Mouse (Mus musculus) CH12.LX (cell line): ENCODE results near the gene Ext2. TPM values are rescaled to one million over a fixed set of nuclear protein-coding genes. Genes with fewer than 3 reads are reported as not detected.

ENCODE experiments used
- DNase-seq: peaks from one replicate; pipeline ENCODE4 v3.0.0-alpha.2; 2013; ENCODE audit errors: extremely low read depth
- H3K27ac ChIP-seq: 2 replicates; pipeline ENCODE4 v1.5.1; 2012; ENCODE audit warnings: low read depth, mild to moderate bottlenecking, control low read depth, moderate library complexity; ENCODE audit not compliant: insufficient read depth
- H3K27me3 ChIP-seq: replicated peaks from 2 replicates; pipeline ENCODE3; 2012; ENCODE audit warnings: inconsistent platforms
- H3K36me3 ChIP-seq, 2 experiments: replicated peaks in 1 of 2; 2 replicates each; pipeline versions ENCODE3 to v1.6.1; 2012; ENCODE audit warnings: inconsistent platforms in 1 of 2, low read length in 1 of 2, mild to moderate bottlenecking in 1 of 2, mixed read lengths in 1 of 2, moderate library complexity in 1 of 2; ENCODE audit not compliant: control insufficient read depth in 1 of 2, insufficient read depth in 1 of 2
- H3K4me1 ChIP-seq, 2 experiments: 2 replicates each; pipeline ENCODE4 v1.6.1; 2012; ENCODE audit warnings: inconsistent platforms in 1 of 2, moderate library complexity in 1 of 2; ENCODE audit not compliant: insufficient read depth in 2 of 2, control insufficient read depth in 1 of 2
- H3K4me2 ChIP-seq: 2 replicates; pipeline ENCODE4 v1.6.1; 2012; ENCODE audit warnings: low read depth, mild to moderate bottlenecking, control low read depth; ENCODE audit not compliant: poor library complexity, insufficient read depth, severe bottlenecking
- H3K4me3 ChIP-seq, 3 experiments: fragments of 150-350 bp in 1 of 3; sonication (generic) in 1 of 3; replicated peaks in 1 of 3; 2 replicates each; pipeline versions ENCODE3 to v1.5.1; 2011 to 2012; ENCODE audit warnings: low read depth in 2 of 3, low read length in 2 of 3, mild to moderate bottlenecking in 2 of 3, moderate library complexity in 2 of 3, control low read depth in 1 of 3, improper control_type of control experiment in 1 of 3, inconsistent platforms in 1 of 3, mixed read lengths in 1 of 3; ENCODE audit not compliant: poor library complexity in 1 of 3
- H3K79me2 ChIP-seq: replicated peaks from 2 replicates; pipeline ENCODE4 v1.6.1; 2012; ENCODE audit warnings: mild to moderate bottlenecking, moderate library complexity; ENCODE audit not compliant: control insufficient read depth, poor library complexity, insufficient read depth, severe bottlenecking; ENCODE audit errors: extremely low read depth
- H3K9ac ChIP-seq: 2 replicates; pipeline ENCODE4 v1.6.1; 2012; ENCODE audit warnings: low read depth, mild to moderate bottlenecking, control low read depth, moderate library complexity; ENCODE audit not compliant: insufficient read depth
- H3K9me3 ChIP-seq: replicated peaks from 2 replicates; pipeline ENCODE3; 2012; ENCODE audit warnings: low read length, inconsistent platforms, mixed read lengths
- BHLHE40 ChIP-seq: IDR thresholded peaks from 2 replicates; pipeline ENCODE4 v1.6.1; 2011; ENCODE audit warnings: mild to moderate bottlenecking, low read depth, low read length, improper control_type of control experiment
- CHD1 ChIP-seq: IDR thresholded peaks from 2 replicates; pipeline ENCODE4 v1.6.1; 2012; ENCODE audit warnings: low read depth, low read length, improper control_type of control experiment, inconsistent platforms
- CHD2 ChIP-seq: IDR thresholded peaks from 2 replicates; pipeline ENCODE4 v1.6.1; 2011; ENCODE audit warnings: low read length, improper control_type of control experiment
- CTCF ChIP-seq, 2 experiments: IDR thresholded peaks in 1 of 2; conservative IDR thresholded peaks in 1 of 2; 2 replicates each; pipeline ENCODE4 v1.5.1; 2011 to 2012; ENCODE audit warnings: low read depth in 2 of 2, low read length in 2 of 2, improper control_type of control experiment in 1 of 2, inconsistent platforms in 1 of 2, mild to moderate bottlenecking in 1 of 2, moderate library complexity in 1 of 2
- E2F4 ChIP-seq: IDR thresholded peaks from 2 replicates; pipeline ENCODE4 v1.6.1; 2011; ENCODE audit warnings: low read depth, low read length, improper control_type of control experiment; ENCODE audit not compliant: insufficient replicate concordance
- ELF1 ChIP-seq: IDR thresholded peaks from 2 replicates; pipeline ENCODE4 v1.6.1; 2014; ENCODE audit warnings: low read depth, mild to moderate bottlenecking, inconsistent platforms, low read length, improper control_type of control experiment
- EP300 ChIP-seq: IDR thresholded peaks from 2 replicates; pipeline ENCODE4 v1.6.1; 2011; ENCODE audit warnings: low read length, improper control_type of control experiment
- ETS1 ChIP-seq: conservative IDR thresholded peaks from 2 replicates; pipeline ENCODE4 v1.6.1; 2012; ENCODE audit warnings: low read depth, mild to moderate bottlenecking, inconsistent platforms, low read length, improper control_type of control experiment, moderate library complexity
- GABPA ChIP-seq: IDR thresholded peaks from 2 replicates; pipeline ENCODE4 v1.6.1; 2012; ENCODE audit warnings: low read depth, low read length, improper control_type of control experiment, inconsistent platforms; ENCODE audit not compliant: insufficient replicate concordance
- HCFC1 ChIP-seq: IDR thresholded peaks from 2 replicates; pipeline ENCODE4 v1.6.1; 2012; ENCODE audit warnings: low read depth, mild to moderate bottlenecking, inconsistent platforms, low read length, improper control_type of control experiment
- IRF4 ChIP-seq: IDR thresholded peaks from 2 replicates; pipeline ENCODE4 v1.6.1; 2014; ENCODE audit warnings: low read depth, mild to moderate bottlenecking, inconsistent platforms, low read length, improper control_type of control experiment
- JUN ChIP-seq: IDR thresholded peaks from 2 replicates; pipeline ENCODE4 v1.6.1; 2011; ENCODE audit warnings: low read depth, mild to moderate bottlenecking, low read length, improper control_type of control experiment, moderate library complexity; ENCODE audit not compliant: insufficient read depth
- JUND ChIP-seq: conservative IDR thresholded peaks from 2 replicates; pipeline ENCODE4 v1.6.1; 2011; ENCODE audit warnings: low read depth, low read length, improper control_type of control experiment
- KAT2A ChIP-seq: IDR thresholded peaks from 2 replicates; pipeline ENCODE4 v1.6.1; 2012; ENCODE audit warnings: low read length, improper control_type of control experiment, inconsistent platforms; ENCODE audit not compliant: insufficient replicate concordance
- MAFK ChIP-seq: IDR thresholded peaks from 2 replicates; pipeline ENCODE4 v1.6.1; 2011; ENCODE audit warnings: low read length, improper control_type of control experiment; ENCODE audit not compliant: insufficient replicate concordance
- MAX ChIP-seq: IDR thresholded peaks from 2 replicates; pipeline ENCODE4 v1.6.1; 2011; ENCODE audit warnings: low read length, improper control_type of control experiment
- MAZ ChIP-seq: IDR thresholded peaks from 2 replicates; pipeline ENCODE4 v1.6.1; 2012; ENCODE audit warnings: low read depth, mild to moderate bottlenecking, inconsistent platforms, low read length, improper control_type of control experiment, moderate library complexity
- MEF2A ChIP-seq: IDR thresholded peaks from 2 replicates; pipeline ENCODE4 v1.6.1; 2014; ENCODE audit warnings: low read depth, mild to moderate bottlenecking, inconsistent platforms, low read length, improper control_type of control experiment, borderline replicate concordance
- MXI1 ChIP-seq: IDR thresholded peaks from 2 replicates; pipeline ENCODE4 v1.6.1; 2011; ENCODE audit warnings: mild to moderate bottlenecking, low read depth, low read length, improper control_type of control experiment
- MYC ChIP-seq: IDR thresholded peaks from 2 replicates; pipeline ENCODE4 v1.6.1; 2011; ENCODE audit warnings: low read depth, mild to moderate bottlenecking, improper control_type of control experiment, low read length
- NELFE ChIP-seq: IDR thresholded peaks from 2 replicates; pipeline ENCODE4 v1.6.1; 2011; ENCODE audit warnings: low read depth, low read length, improper control_type of control experiment
- NRF1 ChIP-seq: IDR thresholded peaks from 2 replicates; pipeline ENCODE4 v1.6.1; 2014; ENCODE audit warnings: low read depth, mild to moderate bottlenecking, inconsistent platforms, low read length, improper control_type of control experiment, moderate library complexity
- PAX5 ChIP-seq: IDR thresholded peaks from 2 replicates; pipeline ENCODE4 v1.6.1; 2012; ENCODE audit warnings: low read length, inconsistent platforms, mixed read lengths
- POLR2A ChIP-seq: IDR thresholded peaks from 2 replicates; pipeline ENCODE4 v1.6.1; 2011; ENCODE audit warnings: low read depth, mild to moderate bottlenecking, improper control_type of control experiment, low read length
- POLR2AphosphoS2 ChIP-seq: IDR thresholded peaks from 2 replicates; pipeline ENCODE4 v1.6.1; 2011; ENCODE audit warnings: low read depth, low read length, improper control_type of control experiment
- RAD21 ChIP-seq: IDR thresholded peaks from 2 replicates; pipeline ENCODE4 v1.6.1; 2011; ENCODE audit warnings: low read depth, mild to moderate bottlenecking, low read length, improper control_type of control experiment, moderate library complexity
- RCOR1 ChIP-seq: conservative IDR thresholded peaks from 2 replicates; pipeline ENCODE4 v1.6.1; 2012; ENCODE audit warnings: low read depth, mild to moderate bottlenecking, inconsistent platforms, low read length, improper control_type of control experiment
- SIN3A ChIP-seq: IDR thresholded peaks from 2 replicates; pipeline ENCODE4 v1.6.1; 2012; ENCODE audit warnings: low read length, improper control_type of control experiment, inconsistent platforms
- SMC3 ChIP-seq: IDR thresholded peaks from 2 replicates; pipeline ENCODE4 v1.6.1; 2011; ENCODE audit warnings: low read depth, low read length, improper control_type of control experiment
- TBP ChIP-seq: conservative IDR thresholded peaks from 2 replicates; pipeline ENCODE4 v1.6.1; 2011; ENCODE audit warnings: low read depth, low read length, improper control_type of control experiment
- TCF12 ChIP-seq: IDR thresholded peaks from 2 replicates; pipeline ENCODE4 v1.6.1; 2014; ENCODE audit warnings: low read depth, mild to moderate bottlenecking, inconsistent platforms, low read length, improper control_type of control experiment
- UBTF ChIP-seq: IDR thresholded peaks from 2 replicates; pipeline ENCODE4 v1.6.1; 2012; ENCODE audit warnings: low read depth, mild to moderate bottlenecking, inconsistent platforms, low read length, improper control_type of control experiment, moderate library complexity
- USF1 ChIP-seq: IDR thresholded peaks from 2 replicates; pipeline ENCODE4 v1.6.1; 2014; ENCODE audit warnings: low read depth, mild to moderate bottlenecking, inconsistent platforms, low read length, improper control_type of control experiment
- USF2 ChIP-seq: conservative IDR thresholded peaks from 2 replicates; pipeline ENCODE4 v1.6.1; 2011; ENCODE audit warnings: low read depth, low read length, improper control_type of control experiment
- ZC3H11A ChIP-seq: IDR thresholded peaks from 2 replicates; pipeline ENCODE4 v1.6.1; 2012; ENCODE audit warnings: low read depth, mild to moderate bottlenecking, inconsistent platforms, low read length, improper control_type of control experiment
- ZKSCAN1 ChIP-seq: IDR thresholded peaks from 2 replicates; pipeline ENCODE4 v1.6.1; 2012; ENCODE audit warnings: low read depth, inconsistent platforms, low read length, improper control_type of control experiment, borderline replicate concordance
- ZMIZ1 ChIP-seq: IDR thresholded peaks from 2 replicates; pipeline ENCODE4 v1.6.1; 2012; ENCODE audit warnings: low read depth, mild to moderate bottlenecking, inconsistent platforms, low read length, improper control_type of control experiment
- ZNF384 ChIP-seq: IDR thresholded peaks from 2 replicates; pipeline ENCODE4 v1.6.1; 2012; ENCODE audit warnings: low read depth, low read length, improper control_type of control experiment, inconsistent platforms
- dilution Hi-C: fragments of 300-500 bp; cut with MboI; formaldehyde crosslinking; loops from 2 replicates; pipeline ENCODE4 v1.14.3; 2020; ENCODE audit warnings: low sequenced_read_pairs; ENCODE audit not compliant: extremely low pct_unique_long_range_greater_than_20kb, extremely low pct_ligation_motif_present
- in situ Hi-C: fragments of 300-500 bp; cut with MboI; formaldehyde crosslinking; loops from 3 replicates; pipeline ENCODE4 v1.14.3; 2019; ENCODE audit warnings: low sequenced_read_pairs, low pct_ligation_motif_present, low pct_unique_long_range_greater_than_20kb, mixed read lengths
- polyA plus RNA-seq: library from polyadenylated mRNA; unstranded; fragments of >175 nt; gene quantifications from 2 replicates; pipeline ENCODE4 v1.2.1, GENCODE M21; 2012; ENCODE audit warnings: low read depth; ENCODE audit not compliant: insufficient read length
- total RNA-seq, 2 experiments: library from RNA; depleted of rRNA; stranded (reverse); fragments of 300-350 nt in 1 of 2; fragments of >200 nt in 1 of 2; gene quantifications; 2 replicates each; pipeline ENCODE4 v1.2.3; 2012 to 2014

Ext2 gene
- total and polyA plus RNA-seq, 3 experiments = 20.2 to 33.1 (median 26.9) TPM

DNA sequence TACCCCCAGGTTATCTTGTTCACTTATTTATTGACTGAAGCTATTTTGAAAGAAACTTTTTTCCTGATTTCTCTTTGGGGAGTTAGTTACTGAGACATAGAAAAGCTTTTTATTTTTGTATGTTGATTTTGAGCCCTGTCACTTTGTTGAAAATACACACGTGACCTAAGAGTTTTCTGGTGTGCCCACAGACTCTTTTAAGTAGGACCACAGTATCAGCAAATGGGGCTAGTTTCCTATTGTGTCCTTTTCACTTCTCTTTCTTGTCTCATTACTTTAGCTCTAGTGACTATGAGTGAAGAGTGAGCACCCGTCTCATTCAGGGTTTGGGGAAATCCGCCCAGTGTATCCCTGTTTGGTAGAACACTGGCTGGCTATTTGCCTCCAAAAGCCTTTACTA is 62.0 kb downstream of the Ext2 start:
- Histone ChIP-seq H3K27ac (no peak overlapping the region), H3K27me3 (no peaks in the 10 kb centered on the region), H3K9ac (no peak overlapping the region), H3K9me3 (no peaks in the 10 kb centered on the region), H3K4me2 (peak overlapping the region; percentile 24; the same call in 1 of the 2 replicates), H3K79me2 (no peaks in the 10 kb centered on the region), H3K4me1 (peaks cover 16 to 50% of the 10 kb centered on the region in 2 experiments), H3K4me3 (no peak overlapping the region), H3K36me3 (peaks cover 2 to 25% of the 10 kb centered on the region in 2 experiments)
- peak; percentile 43 for DNase-seq
- dilution Hi-C loops (no loop called here), in situ Hi-C loops (loop anchor here (25.0 kb wide), 1 partner anchor 548 kb away; no protein-coding TSS in a partner anchor)
- TF ChIP-seq RCOR1 = no peak
- no peak for TF ChIP-seq JUND
- TF ChIP-seq ZNF384 = no peak
- TF ChIP-seq POLR2AphosphoS2 = no peak
- no peak for TF ChIP-seq MYC
- no peak for TF ChIP-seq PAX5
- no peak for TF ChIP-seq SMC3
- TF ChIP-seq CHD2 = no peak
- TF ChIP-seq CHD1 = no peak; the same call in 1 of the 2 replicates
- no peak for TF ChIP-seq NELFE
- no peak for TF ChIP-seq TBP
- no peak for TF ChIP-seq GABPA
- peak; percentile 89 for TF ChIP-seq IRF4
- no peak for TF ChIP-seq KAT2A
- 0 out of 2 replicates have a peak, but pooled peaks have one; percentile 31 for TF ChIP-seq TCF12
- TF ChIP-seq RAD21 = no peak
- TF ChIP-seq MEF2A = peak; percentile 62; the same call in 1 of the 2 replicates
- no peak for TF ChIP-seq E2F4
- TF ChIP-seq MAX = peak; percentile 46; the same call in 1 of the 2 replicates
- TF ChIP-seq ZMIZ1 = no peak
- TF ChIP-seq JUN = no peak
- TF ChIP-seq ZKSCAN1 = no peak
- TF ChIP-seq CTCF (conservative IDR thresholded peaks at IDR 0.05 in 1 of 2, IDR thresholded peaks at IDR 0.05 in 1 of 2; ENCODE audit: low read depth in 2 of 2, low read length in 2 of 2) = no peak
- no peak for TF ChIP-seq HCFC1
- 0 out of 2 replicates have a peak, but pooled peaks have one; percentile 49 for TF ChIP-seq MAFK
- TF ChIP-seq SIN3A = no peak
- TF ChIP-seq ELF1 = no peak
- TF ChIP-seq NRF1 = no peak
- no peak for TF ChIP-seq ZC3H11A
- TF ChIP-seq MAZ = no peak
- no peak for TF ChIP-seq UBTF
- TF ChIP-seq ETS1 = peak; percentile 53; the same call in 1 of the 2 replicates
- peak; percentile 97 for TF ChIP-seq BHLHE40
- TF ChIP-seq USF2 = peak; percentile 73
- no peak for TF ChIP-seq POLR2A
- peak; percentile 63 for TF ChIP-seq USF1
- peak; percentile 85 for TF ChIP-seq EP300
- TF ChIP-seq MXI1 = no peak
